Mouse (Mus musculus): ENCODE results near the gene Ceacam15. TPM values are rescaled to one million over a fixed set of nuclear protein-coding genes. Genes with fewer than 3 reads are reported as not detected.
A peak's percentile ranks its signal among the peaks of the same experiment; 100 is the strongest.
"Not testable (repeated sequence)": the region's sequence is repeated elsewhere in the genome, so short reads cannot be mapped to it uniquely, and the experiment has no call there.

Ceacam15 gene
- not detected in 2 replicates for polyA plus RNA-seq (2016; fragmentation: Nextera tagmentation; extraction: Ambion mirVana)

DNA sequence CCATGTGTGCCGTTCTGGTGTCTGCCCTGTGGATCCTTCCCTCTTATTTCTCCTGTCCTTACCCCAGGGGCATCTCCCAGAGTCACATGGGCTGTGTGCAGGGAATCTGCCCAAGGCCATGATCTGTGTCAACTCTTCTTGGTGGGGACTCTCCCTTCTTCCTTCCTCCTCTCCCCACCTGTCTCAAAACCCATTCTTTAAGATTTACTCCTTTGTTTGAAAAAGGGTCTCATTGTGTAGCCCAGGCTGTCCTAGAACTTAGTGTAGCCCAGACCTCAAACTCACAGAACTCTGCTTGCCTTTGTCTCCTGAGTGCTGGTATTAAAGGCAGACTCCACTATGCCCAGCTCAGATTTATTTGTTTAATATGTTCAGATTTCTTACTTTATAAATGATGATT lies at the start of gene Ceacam15:
TSS of gene Ceacam15 (minus strand) at position 101 of the 400 bp plus-strand sequence.
- ATAC-seq: no peak
- H3K27me3 ChIP-seq (replicated peaks): no peaks in the 10 kb centered on the region
- no peak within 1 kb of the TSS for H3K27ac ChIP-seq
- WGBS (ENCODE audit: insufficient replicate concordance): 38% methylated on average over 1 of the region's 1 CpGs
- no peaks in the 10 kb centered on the region for H3K4me1 ChIP-seq
- H3K9ac ChIP-seq: no peak within 1 kb of the TSS
- H3K36me3 ChIP-seq: no peaks in the 10 kb centered on the region
- no peak within 1 kb of the TSS for H3K4me2 ChIP-seq
- no peak within 1 kb of the TSS for H3K4me3 ChIP-seq
- no peaks in the 10 kb centered on the region for H3K9me3 ChIP-seq (replicated peaks)

DNA sequence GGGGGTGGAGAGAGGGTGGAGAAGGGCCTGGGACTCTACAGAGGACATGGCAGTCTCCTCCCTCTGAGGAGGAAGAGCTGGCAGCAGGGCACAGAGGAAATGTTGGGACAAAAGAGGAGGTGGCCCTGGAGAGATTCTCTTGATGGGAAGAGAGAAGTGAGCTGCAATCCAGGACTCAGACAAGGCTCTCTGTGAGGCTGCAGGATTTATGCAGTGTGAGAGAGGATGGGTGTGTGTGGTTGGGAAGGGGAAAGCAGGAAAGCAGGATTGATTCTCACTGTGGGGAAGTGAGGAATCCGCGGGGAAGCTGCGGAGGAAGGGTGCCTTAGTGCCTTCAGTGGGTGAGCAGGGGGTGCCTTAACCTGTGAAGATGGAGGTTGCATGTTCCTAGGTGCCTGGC lies 47.0 kb upstream of the Ceacam15 start:
- H3K4me3 ChIP-seq; H3K36me3 ChIP-seq; H3K9ac ChIP-seq; H3K4me2 ChIP-seq; H3K9me3 ChIP-seq (replicated peaks); H3K4me1 ChIP-seq; H3K27ac ChIP-seq: not testable (repeated sequence)
- 61% methylated on average over 3 of the region's 3 CpGs for WGBS (ENCODE audit: insufficient replicate concordance)
- peaks cover 11% of the 10 kb centered on the region; the same call in 1 of the 2 replicates for H3K27me3 ChIP-seq (replicated peaks)
- peak; percentile 27; the same call in 1 of the 2 replicates for ATAC-seq

DNA sequence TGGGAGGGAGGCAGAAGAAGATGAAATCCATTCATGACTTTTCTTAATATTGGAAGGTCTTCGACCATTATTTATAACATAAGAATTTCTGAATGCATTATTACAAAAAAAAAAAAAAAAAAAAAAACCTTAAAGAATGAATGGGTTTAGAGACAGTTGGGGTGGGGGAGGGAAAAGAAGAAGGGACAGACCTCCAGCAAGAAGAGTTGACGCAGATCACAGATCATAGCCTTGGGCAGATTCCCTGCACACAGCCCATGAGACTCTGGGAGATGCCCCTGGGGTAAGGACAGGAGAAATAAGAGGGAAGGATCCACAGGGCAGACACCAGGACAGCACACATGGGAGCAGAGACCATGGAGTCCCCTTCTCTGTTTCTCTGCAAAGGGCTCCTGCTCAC lies 46.1 kb upstream of the Ceacam15 start, which contains the start of gene Ceacam9:
TSS of gene Ceacam9 (plus strand) at position 301 of the 400 bp plus-strand sequence.
- no peak within 1 kb of the TSS for H3K9ac ChIP-seq
- no peaks in the 10 kb centered on the region for H3K9me3 ChIP-seq (replicated peaks)
- H3K27me3 ChIP-seq (replicated peaks): 0 out of 2 replicates have a peak, but pooled peaks cover 11% of the 10 kb centered on the region
- ATAC-seq: no peak
- H3K4me3 ChIP-seq: no peak within 1 kb of the TSS
- H3K4me2 ChIP-seq: no peak within 1 kb of the TSS
- no peak within 1 kb of the TSS for H3K27ac ChIP-seq
- H3K4me1 ChIP-seq: no peaks in the 10 kb centered on the region; the same call in 1 of the 2 replicates
- no peaks in the 10 kb centered on the region for H3K36me3 ChIP-seq
- 61% methylated on average over 2 of the region's 2 CpGs for WGBS (ENCODE audit: insufficient replicate concordance)

DNA sequence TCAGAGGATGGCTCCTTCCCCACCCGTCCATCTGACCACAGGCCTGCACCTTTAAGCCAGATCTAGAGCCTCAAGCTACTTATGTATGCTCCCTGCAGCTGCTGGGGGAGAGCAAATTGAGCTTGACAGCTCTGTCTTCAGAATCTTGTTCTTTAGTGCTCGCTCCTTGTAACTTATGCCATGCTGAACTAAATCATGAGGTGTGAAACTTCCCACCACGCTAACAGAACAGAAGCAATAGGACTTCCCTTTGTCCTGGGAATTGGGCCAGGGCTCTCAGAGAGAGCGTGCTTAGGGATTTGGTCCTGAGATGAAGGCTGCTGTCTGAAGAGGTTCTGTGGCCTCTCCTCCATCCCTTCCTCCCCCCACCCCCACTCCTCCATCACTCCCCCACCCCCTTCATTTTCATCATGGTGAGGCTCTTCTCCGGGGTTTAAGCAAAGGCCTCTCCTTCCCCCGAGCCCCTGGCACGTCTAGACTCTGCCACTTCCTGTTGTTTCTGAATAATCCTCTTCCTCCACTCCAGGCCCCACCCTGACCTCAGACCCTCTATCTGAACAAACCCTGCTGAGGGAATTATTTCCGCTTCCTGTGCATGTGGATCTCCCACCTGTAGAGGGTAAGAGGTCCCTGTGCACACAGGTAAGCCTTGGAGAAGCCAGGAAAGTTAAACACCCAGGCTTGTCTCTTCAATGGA lies 41.1 kb upstream of the Ceacam15 start:
- H3K27me3 ChIP-seq (replicated peaks); ATAC-seq; H3K36me3 ChIP-seq; H3K27ac ChIP-seq; H3K4me2 ChIP-seq; H3K4me1 ChIP-seq; H3K9ac ChIP-seq; H3K9me3 ChIP-seq (replicated peaks); H3K4me3 ChIP-seq: not testable (repeated sequence)
- 28% methylated on average over 8 of the region's 8 CpGs for WGBS (ENCODE audit: insufficient replicate concordance)

DNA sequence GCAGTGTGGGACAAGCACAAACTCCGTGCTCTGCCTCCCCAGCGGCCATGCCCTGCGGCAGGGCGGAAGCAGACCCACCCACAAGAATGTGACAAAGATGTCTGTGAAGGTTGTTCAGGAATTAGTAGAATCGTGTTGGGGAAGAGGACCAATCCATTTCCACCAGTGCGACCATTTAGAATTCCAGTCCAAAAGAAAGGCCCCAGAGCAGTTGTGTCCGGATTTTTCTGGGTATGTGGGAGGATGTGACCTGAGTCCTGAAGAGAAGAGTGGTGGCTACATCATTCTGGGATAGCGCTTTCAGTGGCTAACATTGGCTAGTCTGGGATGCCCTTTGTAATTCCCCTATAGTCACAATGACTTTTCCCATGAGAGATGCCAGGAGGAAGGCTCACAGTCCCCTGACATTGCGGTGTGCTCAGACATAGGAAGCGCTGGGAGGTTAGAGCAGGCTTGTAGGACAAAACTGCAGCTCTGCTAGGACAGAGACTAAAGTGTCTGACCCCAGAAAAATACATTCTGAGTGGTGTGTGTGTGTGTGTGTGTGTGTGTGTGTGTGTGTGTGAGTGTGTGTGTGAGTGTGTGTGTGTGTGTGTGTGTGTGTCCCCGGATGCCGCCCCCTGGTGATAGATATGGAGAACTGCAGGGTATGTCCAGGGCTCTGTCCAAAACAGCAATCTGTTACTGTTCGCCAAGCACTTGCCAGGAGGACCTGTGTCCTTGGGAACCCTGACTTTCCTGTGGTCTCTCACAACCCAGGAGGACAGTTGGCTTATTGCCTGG lies 37.3 kb upstream of the Ceacam15 start:
- Histone ChIP-seq H3K9me3 (replicated peaks) (no peaks in the 10 kb centered on the region), H3K4me2 (no peak overlapping the region), H3K27me3 (replicated peaks) (peaks cover 14% of the 10 kb centered on the region), H3K4me1 (no peaks in the 10 kb centered on the region; the same call in 1 of the 2 replicates), H3K4me3 (no peak overlapping the region), H3K27ac (no peak overlapping the region), H3K9ac (no peak overlapping the region), H3K36me3 (no peaks in the 10 kb centered on the region)
- ATAC-seq: no peak
- WGBS (ENCODE audit: insufficient replicate concordance): 53% methylated on average over 13 of the region's 13 CpGs

DNA sequence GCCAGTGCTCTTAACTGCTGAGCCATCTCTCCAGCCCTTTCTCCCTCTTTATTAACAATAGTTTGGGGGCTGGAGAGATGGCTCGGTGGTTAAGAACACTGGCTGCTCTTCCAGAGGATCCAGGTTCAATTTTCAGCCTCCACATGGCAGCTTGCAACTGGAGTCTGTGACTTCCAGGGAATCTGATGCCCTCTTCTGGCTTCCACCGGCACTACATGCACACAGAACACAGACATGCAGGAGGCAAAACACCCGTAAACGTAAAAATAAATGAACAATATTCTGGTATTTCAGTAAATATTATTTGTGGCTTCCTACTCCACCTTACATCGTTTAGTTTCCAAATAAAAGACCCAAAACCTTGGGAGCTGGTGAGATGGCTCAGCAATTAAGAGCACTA lies 35.1 kb upstream of the Ceacam15 start:
- Histone ChIP-seq H3K36me3 (no peaks in the 10 kb centered on the region), H3K27ac (no peak overlapping the region), H3K9me3 (replicated peaks) (no peaks in the 10 kb centered on the region), H3K4me3 (no peak overlapping the region), H3K4me1 (no peaks in the 10 kb centered on the region), H3K9ac (no peak overlapping the region), H3K4me2 (no peak overlapping the region), H3K27me3 (replicated peaks) (peaks cover 25% of the 10 kb centered on the region)
- 57% methylated on average over 5 of the region's 5 CpGs for WGBS (ENCODE audit: insufficient replicate concordance)
- no peak for ATAC-seq

DNA sequence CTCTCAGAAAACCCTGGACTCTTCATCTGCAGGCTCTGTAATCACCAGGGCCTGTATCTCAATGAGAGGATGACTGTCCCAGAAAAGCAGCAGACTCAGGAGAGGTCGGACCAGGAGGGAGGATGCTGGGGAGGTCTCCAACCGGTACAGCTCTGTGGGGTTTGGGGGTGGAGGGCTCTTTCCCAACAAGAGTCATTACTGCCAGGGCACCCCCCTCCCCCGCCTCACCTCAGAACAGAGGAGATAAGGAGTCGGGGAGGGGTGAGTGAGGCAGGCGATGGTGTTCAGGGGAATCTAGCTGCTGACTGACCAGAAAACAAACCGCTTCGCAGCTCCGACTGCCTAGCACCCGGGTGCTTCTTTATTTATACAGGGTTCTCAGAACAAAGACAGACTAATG lies 32.7 kb upstream of the Ceacam15 start:
- Histone ChIP-seq H3K4me3 (no peak overlapping the region), H3K9me3 (replicated peaks) (no peaks in the 10 kb centered on the region), H3K4me1 (no peaks in the 10 kb centered on the region), H3K36me3 (no peaks in the 10 kb centered on the region), H3K4me2 (no peak overlapping the region), H3K9ac (no peak overlapping the region), H3K27me3 (replicated peaks) (peaks cover 25% of the 10 kb centered on the region), H3K27ac (no peak overlapping the region)
- ATAC-seq: no peak
- 17% methylated on average over 9 of the region's 9 CpGs for WGBS (ENCODE audit: insufficient replicate concordance)

DNA sequence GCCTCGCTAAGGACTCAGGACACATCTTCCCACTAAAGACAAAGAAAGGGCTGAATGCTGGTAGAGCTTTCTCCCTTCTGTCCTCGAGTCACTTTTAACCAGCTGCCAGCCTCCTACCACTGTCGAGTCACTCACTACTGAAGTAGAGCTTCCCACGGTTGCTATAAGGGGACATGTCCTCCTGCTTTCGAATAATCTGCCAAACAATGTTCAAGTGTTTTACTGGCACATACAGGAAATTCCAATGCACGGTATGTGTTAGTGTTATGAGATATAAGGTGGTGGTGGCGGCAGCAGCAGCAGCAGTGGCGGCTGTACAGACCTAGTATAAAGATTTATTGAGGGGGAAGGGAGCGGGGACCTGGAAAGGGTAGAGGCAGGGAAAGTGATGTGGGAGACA lies 30.9 kb upstream of the Ceacam15 start:
- Histone ChIP-seq H3K27me3 (replicated peaks) (peaks cover 25% of the 10 kb centered on the region), H3K4me1 (no peaks in the 10 kb centered on the region), H3K4me3 (no peak overlapping the region), H3K9ac (no peak overlapping the region), H3K27ac (no peak overlapping the region), H3K36me3 (no peaks in the 10 kb centered on the region), H3K4me2 (no peak overlapping the region), H3K9me3 (replicated peaks) (no peaks in the 10 kb centered on the region)
- ATAC-seq: no peak
- 46% methylated on average over 9 of the region's 9 CpGs for WGBS (ENCODE audit: insufficient replicate concordance)

DNA sequence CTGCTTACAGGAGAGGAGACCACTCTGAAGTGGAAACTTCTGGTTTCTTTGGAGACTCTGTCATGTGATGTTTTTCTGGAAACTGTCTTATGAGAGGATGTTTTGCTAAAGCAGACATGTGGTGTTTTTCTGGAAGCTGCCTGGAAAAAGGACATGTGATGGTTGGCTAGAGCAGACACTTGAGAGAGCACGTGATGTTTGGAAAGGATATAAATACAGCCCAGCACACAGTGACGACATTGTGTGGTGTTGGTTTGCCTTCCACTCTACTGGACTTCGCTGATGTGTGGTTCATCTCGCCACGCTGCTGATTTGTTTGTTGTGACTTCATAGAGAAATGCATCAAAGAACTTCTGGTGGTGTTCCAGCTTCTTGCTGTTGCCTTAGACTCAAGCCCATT lies 25.1 kb upstream of the Ceacam15 start:
- 65% methylated on average over 5 of the region's 5 CpGs for WGBS (ENCODE audit: insufficient replicate concordance)
- no peaks in the 10 kb centered on the region; the same call in 1 of the 2 replicates for H3K27me3 ChIP-seq (replicated peaks)
- H3K4me3 ChIP-seq: no peak overlapping the region
- no peak for ATAC-seq
- no peaks in the 10 kb centered on the region for H3K36me3 ChIP-seq
- no peaks in the 10 kb centered on the region for H3K9me3 ChIP-seq (replicated peaks)
- H3K4me1 ChIP-seq: no peaks in the 10 kb centered on the region
- no peak overlapping the region for H3K4me2 ChIP-seq
- no peak overlapping the region for H3K9ac ChIP-seq
- H3K27ac ChIP-seq: no peak overlapping the region

DNA sequence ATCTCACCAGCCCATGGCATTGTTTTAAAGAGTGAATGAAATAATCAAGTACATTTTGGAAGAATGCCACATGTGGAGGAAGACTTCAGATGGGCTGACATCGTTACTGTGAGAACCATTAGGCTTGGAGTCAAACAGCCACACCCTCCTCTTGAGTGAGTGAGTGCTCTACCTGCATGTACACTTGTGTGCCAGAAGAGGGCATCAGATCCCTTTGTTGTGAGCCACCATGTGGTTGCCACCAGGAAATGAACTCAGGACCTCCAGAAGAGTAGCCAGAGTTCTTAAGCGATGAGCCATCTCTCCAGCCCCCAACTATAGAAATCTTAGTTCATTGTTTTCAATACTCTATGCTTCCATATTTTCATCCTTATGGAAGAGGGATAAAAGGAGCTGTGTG lies 23.5 kb upstream of the Ceacam15 start:
- no peak overlapping the region for H3K4me2 ChIP-seq
- WGBS (ENCODE audit: insufficient replicate concordance): 12% methylated on average over 2 of the region's 2 CpGs
- H3K27me3 ChIP-seq (replicated peaks): no peaks in the 10 kb centered on the region
- no peaks in the 10 kb centered on the region for H3K9me3 ChIP-seq (replicated peaks)
- no peak overlapping the region for H3K27ac ChIP-seq
- H3K36me3 ChIP-seq: no peaks in the 10 kb centered on the region
- no peak for ATAC-seq
- H3K4me1 ChIP-seq: no peaks in the 10 kb centered on the region
- H3K9ac ChIP-seq: no peak overlapping the region
- H3K4me3 ChIP-seq: no peak overlapping the region

DNA sequence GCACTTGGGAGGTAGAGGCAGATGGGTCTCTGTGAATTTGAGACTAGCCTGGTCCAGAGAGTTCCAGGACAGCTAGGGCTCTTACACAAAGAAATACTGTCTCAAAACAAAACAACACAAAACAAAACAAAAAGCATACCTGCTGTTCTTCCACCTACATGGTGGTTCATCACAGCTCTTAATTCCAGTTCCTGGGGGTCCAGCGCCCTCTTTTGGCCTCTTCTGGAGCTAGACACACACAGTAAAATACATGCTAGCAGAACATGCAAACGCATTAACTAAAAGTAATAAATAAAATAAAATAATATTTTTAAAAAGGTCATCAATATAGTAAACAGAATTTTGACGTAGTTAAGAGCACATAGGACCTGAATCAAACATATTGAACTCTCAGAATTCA lies 19.5 kb upstream of the Ceacam15 start:
- WGBS (ENCODE audit: insufficient replicate concordance): 24% methylated on average over 3 of the region's 3 CpGs
- H3K9ac ChIP-seq: no peak overlapping the region
- no peaks in the 10 kb centered on the region for H3K4me1 ChIP-seq
- H3K27me3 ChIP-seq (replicated peaks): no peaks in the 10 kb centered on the region
- no peak overlapping the region for H3K27ac ChIP-seq
- no peak for ATAC-seq
- H3K36me3 ChIP-seq: no peaks in the 10 kb centered on the region
- no peak overlapping the region for H3K4me2 ChIP-seq
- H3K9me3 ChIP-seq (replicated peaks): no peaks in the 10 kb centered on the region
- no peak overlapping the region for H3K4me3 ChIP-seq

DNA sequence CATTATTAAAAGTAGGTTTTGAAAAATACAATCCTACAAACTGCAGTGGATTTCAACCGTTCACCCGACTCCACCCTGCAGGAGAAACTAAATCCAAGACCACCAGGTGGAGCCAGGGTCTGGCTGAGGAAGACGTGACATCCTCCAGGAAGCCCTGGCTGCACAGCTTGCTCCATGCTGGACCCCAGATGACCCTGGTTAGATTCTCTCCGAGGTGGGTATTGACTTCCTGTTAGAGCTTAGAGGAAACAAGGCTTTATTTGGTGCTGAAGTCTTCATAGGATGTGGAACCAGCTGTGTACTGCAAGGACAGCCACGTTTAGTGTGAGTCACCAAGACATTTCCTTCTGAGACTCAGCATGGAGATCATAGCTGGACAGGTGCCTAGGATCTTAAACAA lies 13.7 kb upstream of the Ceacam15 start:
- WGBS (ENCODE audit: insufficient replicate concordance): 41% methylated on average over 5 of the region's 5 CpGs
- no peak for ATAC-seq

More for the DNA sequence above, 13.7 kb upstream of the Ceacam15 start:
- H3K4me1 ChIP-seq: no peaks in the 10 kb centered on the region
- no peak overlapping the region for H3K27ac ChIP-seq
- no peak overlapping the region for H3K9ac ChIP-seq
- H3K27me3 ChIP-seq (replicated peaks): no peaks in the 10 kb centered on the region
- no peaks in the 10 kb centered on the region for H3K9me3 ChIP-seq (replicated peaks)
- no peaks in the 10 kb centered on the region for H3K36me3 ChIP-seq
- H3K4me3 ChIP-seq: no peak overlapping the region
- H3K4me2 ChIP-seq: no peak overlapping the region
